Mouse (Mus musculus): ENCODE measurements around the gene Adad1. TPM values are rescaled to one million over a fixed set of nuclear protein-coding genes. Genes with fewer than 3 reads are reported as not detected.

Gene Adad1
- polyA plus RNA-seq, 1 experiment from 2014 or later: 0.43 TPM

Other genes starting within 250 kb of the Adad1 start
- gene 4932438A13Rik, start 200.4 kb upstream of the Adad1 start, polyA plus RNA-seq (2015; fragmentation: Nextera tagmentation; extraction: Ambion mirVana): 68.7 and 72.7 TPM in 2 replicates
- gene Il2, start 62.4 kb downstream of the Adad1 start, polyA plus RNA-seq (2015; fragmentation: Nextera tagmentation; extraction: Ambion mirVana): 0.34 and 0.62 TPM in 2 replicates
- not detected in 2 replicates for gene Il21, start 169.1 kb downstream of the Adad1 start, polyA plus RNA-seq (2015; fragmentation: Nextera tagmentation; extraction: Ambion mirVana)
- 5.2 and 5.7 TPM in 2 replicates for gene Bbs12, start 249.0 kb downstream of the Adad1 start, polyA plus RNA-seq (2015; fragmentation: Nextera tagmentation; extraction: Ambion mirVana)
- 2.0 and 2.1 TPM in 2 replicates for gene Cetn4, start 249.2 kb downstream of the Adad1 start, polyA plus RNA-seq (2015; fragmentation: Nextera tagmentation; extraction: Ambion mirVana)